Mouse (Mus musculus) ES-E14 (cell line): ENCODE measurements at regions not wholly inside any gene's neighbourhood (a gene's known extent, or its start where the extent isn't known, plus 50 kb on each side); places are given as distances from the start of the nearest gene placed in this dataset.

Source experiments
- HCFC1 ChIP-seq: IDR thresholded peaks from 2 replicates; pipeline ENCODE4 v1.6.1; 2012; ENCODE audit warnings: low read length, inconsistent platforms, borderline replicate concordance; ENCODE audit not compliant: insufficient read depth
- MAFK ChIP-seq: IDR thresholded peaks from 2 replicates; pipeline ENCODE4 v1.6.1; 2014; ENCODE audit warnings: mild to moderate bottlenecking, low read depth, low read length, inconsistent platforms; ENCODE audit not compliant: insufficient read depth

DNA sequence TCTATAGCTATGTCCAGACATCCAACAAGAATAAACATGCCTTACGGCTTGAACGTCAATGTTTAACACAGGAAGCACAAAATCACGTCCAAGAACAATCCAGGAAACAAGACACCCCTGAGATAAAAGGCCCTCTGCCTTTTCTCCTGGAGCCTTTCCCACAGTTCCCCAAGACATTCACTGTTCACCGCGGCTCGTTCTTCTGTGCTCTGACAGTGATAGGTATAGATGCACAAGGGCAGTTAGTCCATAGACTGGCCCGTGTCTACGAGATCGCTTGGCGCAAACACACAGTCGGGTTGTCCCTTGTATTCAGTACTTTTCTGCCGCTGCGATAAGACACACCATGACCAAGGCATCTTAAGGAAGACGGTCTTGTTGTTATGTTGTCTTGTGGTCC lies 182.7 kb upstream of the Jmjd1c start:
- TF ChIP-seq HCFC1 = no peak
- no peak for TF ChIP-seq MAFK
